Mouse (Mus musculus) MEL (cell line): ENCODE measurements around the gene Kat7. TPM values are rescaled to one million over a fixed set of nuclear protein-coding genes. Genes with fewer than 3 reads are reported as not detected.

ENCODE experiments used
- DNase-seq: peaks from one replicate; pipeline ENCODE4 v3.0.0; 2011; ENCODE audit warnings: low read depth, low spot score
- H3K27ac ChIP-seq: 2 replicates; pipeline ENCODE4 v1.5.1; 2012; ENCODE audit warnings: low read depth, mild to moderate bottlenecking, control low read depth, low read length, moderate library complexity; ENCODE audit not compliant: control insufficient read depth
- H3K27me3 ChIP-seq, 2 experiments: fragments of 150-350 bp in 1 of 2; sonication (generic) in 1 of 2; 2 replicates each; pipeline ENCODE4 v1.6.1; 2012; ENCODE audit warnings: low read length in 2 of 2, mild to moderate bottlenecking in 2 of 2, improper control_type of control experiment in 1 of 2, moderate library complexity in 1 of 2; ENCODE audit not compliant: insufficient read depth in 2 of 2, control insufficient read depth in 1 of 2
- H3K36me3 ChIP-seq, 2 experiments: 2 replicates each; pipeline ENCODE4 v1.6.1; 2012 to 2014; ENCODE audit warnings: low read length in 2 of 2, improper control_type of control experiment in 1 of 2, inconsistent platforms in 1 of 2, mild to moderate bottlenecking in 1 of 2; ENCODE audit not compliant: insufficient read depth in 2 of 2, control insufficient read depth in 1 of 2
- H3K4me1 ChIP-seq, 2 experiments: fragments of 150-350 bp in 1 of 2; sonication (generic) in 1 of 2; 2 replicates each; pipeline ENCODE4 v1.6.1; 2012; ENCODE audit warnings: low read length in 2 of 2, improper control_type of control experiment in 1 of 2, mild to moderate bottlenecking in 1 of 2; ENCODE audit not compliant: insufficient read depth in 2 of 2, control insufficient read depth in 1 of 2
- H3K4me3 ChIP-seq, 2 experiments: fragments of 150-350 bp in 1 of 2; sonication (generic) in 1 of 2; 2 replicates each; pipeline ENCODE4 v1.5.1; 2012; ENCODE audit warnings: low read depth in 2 of 2, low read length in 2 of 2, mild to moderate bottlenecking in 2 of 2, moderate library complexity in 2 of 2, control low read depth in 1 of 2, improper control_type of control experiment in 1 of 2; ENCODE audit not compliant: control insufficient read depth in 1 of 2, insufficient read depth in 1 of 2
- H3K79me2 ChIP-seq: 2 replicates; pipeline ENCODE4 v1.6.1; 2012; ENCODE audit warnings: mild to moderate bottlenecking, low read length, moderate library complexity; ENCODE audit not compliant: control insufficient read depth, poor library complexity, insufficient read depth
- H3K9ac ChIP-seq: 2 replicates; pipeline ENCODE4 v1.6.1; 2012; ENCODE audit warnings: low read depth, mild to moderate bottlenecking, control low read depth, low read length, moderate library complexity; ENCODE audit not compliant: control insufficient read depth, poor library complexity, severe bottlenecking
- H3K9me3 ChIP-seq: fragments of 150-350 bp; sonication (generic); replicated peaks from 2 replicates; pipeline ENCODE4 v1.6.1; 2012; ENCODE audit warnings: mild to moderate bottlenecking, low read length, improper control_type of control experiment, moderate library complexity; ENCODE audit not compliant: insufficient read depth
- BHLHE40 ChIP-seq: IDR thresholded peaks from 2 replicates; pipeline ENCODE4 v1.6.1; 2012; ENCODE audit warnings: low read depth, mild to moderate bottlenecking, inconsistent platforms, low read length, improper control_type of control experiment, borderline replicate concordance
- CTCF ChIP-seq, 3 experiments: IDR thresholded peaks in 2 of 3; conservative IDR thresholded peaks in 1 of 3; 2 replicates each; pipeline ENCODE4 v1.5.1; 2011 to 2012; ENCODE audit warnings: low read length in 3 of 3, low read depth in 2 of 3, mild to moderate bottlenecking in 2 of 3, improper control_type of control experiment in 1 of 3, inconsistent platforms in 1 of 3, mixed read lengths in 1 of 3, moderate library complexity in 1 of 3; ENCODE audit not compliant: control insufficient read depth in 1 of 3, insufficient read depth in 1 of 3, poor library complexity in 1 of 3, severe bottlenecking in 1 of 3
- EP300 ChIP-seq, 2 experiments: IDR thresholded peaks; 2 replicates each; pipeline ENCODE4 v1.6.1; 2011; ENCODE audit warnings: improper control_type of control experiment in 2 of 2, low read length in 2 of 2, low read depth in 1 of 2, mild to moderate bottlenecking in 1 of 2
- GATA1 ChIP-seq: IDR thresholded peaks from 2 replicates; pipeline ENCODE4 v1.6.1; 2011; ENCODE audit warnings: low read depth, low read length, improper control_type of control experiment
- HCFC1 ChIP-seq: IDR thresholded peaks from 2 replicates; pipeline ENCODE4 v1.6.1; 2012; ENCODE audit warnings: low read depth, mild to moderate bottlenecking, inconsistent platforms, low read length, improper control_type of control experiment, moderate library complexity
- KAT2A ChIP-seq: conservative IDR thresholded peaks from 2 replicates; pipeline ENCODE4 v1.6.1; 2012; ENCODE audit warnings: low read depth, low read length, improper control_type of control experiment, inconsistent platforms
- MAFK ChIP-seq: IDR thresholded peaks from 2 replicates; pipeline ENCODE4 v1.6.1; 2011; ENCODE audit warnings: low read depth, mild to moderate bottlenecking, low read length, improper control_type of control experiment, borderline replicate concordance
- MAX ChIP-seq: IDR thresholded peaks from 2 replicates; pipeline ENCODE4 v1.6.1; 2011; ENCODE audit warnings: low read length, improper control_type of control experiment
- MAZ ChIP-seq: IDR thresholded peaks from 2 replicates; pipeline ENCODE4 v1.6.1; 2012; ENCODE audit warnings: low read depth, mild to moderate bottlenecking, inconsistent platforms, low read length, improper control_type of control experiment
- MEF2A ChIP-seq: IDR thresholded peaks from 2 replicates; pipeline ENCODE4 v1.6.1; 2014; ENCODE audit warnings: low read depth, mild to moderate bottlenecking, inconsistent platforms, low read length, improper control_type of control experiment; ENCODE audit not compliant: poor library complexity, insufficient replicate concordance, severe bottlenecking; ENCODE audit errors: extremely low read depth
- MYC ChIP-seq: IDR thresholded peaks from 2 replicates; pipeline ENCODE4 v1.6.1; 2011; ENCODE audit warnings: low read depth, mild to moderate bottlenecking, low read length, improper control_type of control experiment, moderate library complexity
- POLR2AphosphoS2 ChIP-seq: IDR thresholded peaks from 2 replicates; pipeline ENCODE4 v1.6.1; 2011; ENCODE audit warnings: low read length, improper control_type of control experiment
- RAD21 ChIP-seq: IDR thresholded peaks from 2 replicates; pipeline ENCODE4 v1.6.1; 2011; ENCODE audit warnings: mild to moderate bottlenecking, low read depth, low read length, improper control_type of control experiment
- SMC3 ChIP-seq: IDR thresholded peaks from 2 replicates; pipeline ENCODE4 v1.6.1; 2011; ENCODE audit warnings: low read depth, low read length, improper control_type of control experiment
- TCF12 ChIP-seq: IDR thresholded peaks from 2 replicates; pipeline ENCODE4 v1.6.1; 2014; ENCODE audit warnings: low read depth, mild to moderate bottlenecking, inconsistent platforms, low read length, improper control_type of control experiment, moderate library complexity
- UBTF ChIP-seq: IDR thresholded peaks from 2 replicates; pipeline ENCODE4 v1.6.1; 2012; ENCODE audit warnings: low read depth, mild to moderate bottlenecking, inconsistent platforms, low read length, improper control_type of control experiment, moderate library complexity, borderline replicate concordance; ENCODE audit not compliant: insufficient read depth
- USF2 ChIP-seq, 2 experiments: IDR thresholded peaks; 2 replicates each; pipeline ENCODE4 v1.6.1; 2011 to 2012; ENCODE audit warnings: improper control_type of control experiment in 2 of 2, low read length in 2 of 2, borderline replicate concordance in 1 of 2, inconsistent platforms in 1 of 2, low read depth in 1 of 2, mild to moderate bottlenecking in 1 of 2; ENCODE audit not compliant: insufficient read depth in 1 of 2
- ZC3H11A ChIP-seq: IDR thresholded peaks from 2 replicates; pipeline ENCODE4 v1.6.1; 2012; ENCODE audit warnings: low read depth, mild to moderate bottlenecking, inconsistent platforms, low read length, improper control_type of control experiment
- ZMIZ1 ChIP-seq: IDR thresholded peaks from 2 replicates; pipeline ENCODE4 v1.6.1; 2012; ENCODE audit warnings: low read depth, mild to moderate bottlenecking, inconsistent platforms, low read length, improper control_type of control experiment, moderate library complexity
- ZNF384 ChIP-seq: IDR thresholded peaks from 2 replicates; pipeline ENCODE4 v1.6.1; 2012; ENCODE audit warnings: low read depth, mild to moderate bottlenecking, inconsistent platforms, low read length, improper control_type of control experiment
- polyA plus RNA-seq, 2 experiments: library from polyadenylated mRNA; stranded (reverse) in 1 of 2; unstranded in 1 of 2; fragments of >175 nt in 1 of 2; fragments of >200 nt in 1 of 2; gene quantifications; 2 replicates each; pipeline versions ENCODE4 v1.2.1 to v1.2.4; 2012; ENCODE audit warnings: low replicate concordance in 2 of 2, low read depth in 1 of 2; ENCODE audit not compliant: insufficient read length in 2 of 2, insufficient read depth in 1 of 2, missing spikeins in 1 of 2
- total RNA-seq: library from RNA; depleted of rRNA; stranded (reverse); fragments of 300-350 nt; gene quantifications from 2 replicates; pipeline ENCODE4 v1.2.3, GENCODE M21; 2012

The Kat7 gene
- total and polyA plus RNA-seq, 3 experiments, result 81.4 to 100 (median 95.4) TPM

DNA sequence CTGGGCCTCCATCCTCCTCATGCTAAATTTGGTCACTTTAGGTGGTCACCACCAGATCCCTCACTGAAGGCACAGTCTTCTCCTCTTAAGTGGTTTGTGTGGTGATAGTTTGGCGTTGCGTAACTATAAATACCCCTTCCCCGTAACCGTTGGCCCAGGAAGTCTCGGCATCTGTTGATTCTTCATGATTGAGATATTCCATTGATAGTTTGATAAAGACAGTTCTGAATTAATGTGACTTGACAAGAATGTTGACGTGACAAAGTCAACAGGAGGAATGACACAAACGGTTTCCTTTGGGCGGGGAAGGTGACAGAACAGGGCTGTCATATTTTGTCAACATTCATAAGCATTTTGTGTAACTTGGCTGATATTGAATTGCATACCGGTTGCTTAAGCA, 43.2 kb upstream of the Kat7 start:
- Histone ChIP-seq H3K36me3 (peaks cover 7 to 48% of the 10 kb centered on the region in 2 experiments; a peak in 3 of 4 replicates), H3K79me2 (no peaks in the 10 kb centered on the region), H3K9me3 (no peaks in the 10 kb centered on the region), H3K27ac (peak overlapping the region; percentile 4; the same call in 1 of the 2 replicates), H3K4me1 (peaks cover 44 to 50% of the 10 kb centered on the region in 2 experiments), H3K4me3 (no peak overlapping the region), H3K27me3 (no peaks in the 10 kb centered on the region)
- no peak for DNase-seq
- TF ChIP-seq POLR2AphosphoS2, result no peak
- TF ChIP-seq UBTF, result no peak
- no peak for TF ChIP-seq SMC3
- TF ChIP-seq BHLHE40, result no peak
- no peak for TF ChIP-seq MEF2A
- no peak for TF ChIP-seq ZC3H11A
- no peak for TF ChIP-seq MAZ
- TF ChIP-seq MAFK, result no peak
- TF ChIP-seq ZMIZ1, result no peak
- TF ChIP-seq TCF12, result no peak
- no peak for TF ChIP-seq ZNF384
- no peak for TF ChIP-seq RAD21
- TF ChIP-seq EP300 (IDR thresholded peaks at IDR 0.05; ENCODE audit: low read depth in 1 of 2, low read length in 2 of 2), result no peak
- no peak for TF ChIP-seq USF2 (IDR thresholded peaks at IDR 0.05; ENCODE audit: borderline replicate concordance in 1 of 2, insufficient read depth in 1 of 2, low read depth in 1 of 2, low read length in 2 of 2)
- TF ChIP-seq MAX, result no peak
- TF ChIP-seq MYC, result no peak
- TF ChIP-seq CTCF (IDR thresholded peaks at IDR 0.05 in 2 of 3, conservative IDR thresholded peaks at IDR 0.05 in 1 of 3; ENCODE audit: control insufficient read depth in 1 of 3, insufficient read depth in 1 of 3, low read depth in 2 of 3, low read length in 3 of 3, poor library complexity in 1 of 3, severe bottlenecking in 1 of 3), result no peak
- TF ChIP-seq HCFC1, result no peak
- TF ChIP-seq KAT2A, result no peak
- TF ChIP-seq, all 39 proteins: peak for 0
- no peak overlapping the region for H3K9ac ChIP-seq

GRCm38 (mm10) chr11:95352686-95353085, 42.6 kb upstream of the Kat7 start:
- H3K9me3 ChIP-seq, result no peaks in the 10 kb centered on the region
- TF ChIP-seq GATA1 (no peak), SMC3 (peak; percentile 19; the same call in 1 of the 2 replicates), CTCF (IDR thresholded peaks at IDR 0.05 in 2 of 3, conservative IDR thresholded peaks at IDR 0.05 in 1 of 3; ENCODE audit: control insufficient read depth in 1 of 3, insufficient read depth in 1 of 3, low read depth in 2 of 3, low read length in 3 of 3, poor library complexity in 1 of 3, severe bottlenecking in 1 of 3) (peak in 2 of 3 experiments; percentile 7 to 38; a peak in 3 of 6 replicates)
- TF ChIP-seq, all 39 proteins: peak for 2
- H3K27me3 ChIP-seq, result no peaks in the 10 kb centered on the region
- H3K9ac ChIP-seq, result no peak overlapping the region
- peaks cover 7 to 43% of the 10 kb centered on the region in 2 experiments; a peak in 3 of 4 replicates for H3K36me3 ChIP-seq
- H3K4me3 ChIP-seq, result no peak overlapping the region
- no peak for DNase-seq
- H3K79me2 ChIP-seq, result no peaks in the 10 kb centered on the region
- peaks cover 39 to 45% of the 10 kb centered on the region in 2 experiments for H3K4me1 ChIP-seq
- H3K27ac ChIP-seq, result peak overlapping the region; percentile 1; the same call in 1 of the 2 replicates
